Mouse (Mus musculus) lung, postnatal 10 days (tissue): Measurements from ENCODE around the gene Nhsl1.

Experiments used
- DNase-seq: peaks from one replicate; pipeline ENCODE4 v3.0.0; 2021

Nhsl1 gene

GRCm38 (mm10) chr10:18404679-18405078, 85.9 kb downstream of the Nhsl1 start:
- DNase-seq, result no peak

- DNase-seq, result peak; percentile 86
Measured at GRCm38 (mm10) chr10:18407062-18407830, 88.5 kb downstream of the Nhsl1 start.

- no peak for DNase-seq
Measured at GRCm38 (mm10) chr10:18408128-18408527, 89.3 kb downstream of the Nhsl1 start.

- no peak for DNase-seq
Measured at GRCm38 (mm10) chr10:18408635-18409034, 89.8 kb downstream of the Nhsl1 start.

GRCm38 (mm10) chr10:18409068-18409467, 90.3 kb downstream of the Nhsl1 start:
- DNase-seq, result no peak

- DNase-seq, result no peak
Measured at GRCm38 (mm10) chr10:18411266-18411665, 92.5 kb downstream of the Nhsl1 start.

GRCm38 (mm10) chr10:18415946-18416345, 97.2 kb downstream of the Nhsl1 start:
- DNase-seq, result no peak

GRCm38 (mm10) chr10:18418160-18418559, 99.4 kb downstream of the Nhsl1 start:
- DNase-seq, result no peak

GRCm38 (mm10) chr10:18419508-18419907, 100.7 kb downstream of the Nhsl1 start:
- DNase-seq, result no peak

- DNase-seq, result no peak
Measured at GRCm38 (mm10) chr10:18420259-18421000, 101.6 kb downstream of the Nhsl1 start.

GRCm38 (mm10) chr10:18422968-18423367, 104.2 kb downstream of the Nhsl1 start:
- no peak for DNase-seq

GRCm38 (mm10) chr10:18423557-18423956, 104.8 kb downstream of the Nhsl1 start:
- no peak for DNase-seq

- peak; percentile 46 for DNase-seq
Measured at GRCm38 (mm10) chr10:18427866-18428265, 109.1 kb downstream of the Nhsl1 start.

GRCm38 (mm10) chr10:18429533-18429932, 110.7 kb downstream of the Nhsl1 start:
- DNase-seq, result no peak

GRCm38 (mm10) chr10:18430141-18430540, 111.4 kb downstream of the Nhsl1 start:
- DNase-seq, result peak; percentile 22

- DNase-seq, result peak; percentile 88
Measured at GRCm38 (mm10) chr10:18430973-18431372, 112.2 kb downstream of the Nhsl1 start.

GRCm38 (mm10) chr10:18431546-18431945, 112.8 kb downstream of the Nhsl1 start:
- no peak for DNase-seq

GRCm38 (mm10) chr10:18435454-18435853, 116.7 kb downstream of the Nhsl1 start:
- DNase-seq, result no peak

- no peak for DNase-seq
Measured at GRCm38 (mm10) chr10:18435938-18436337, 117.2 kb downstream of the Nhsl1 start.

- no peak for DNase-seq
Measured at GRCm38 (mm10) chr10:18437584-18437983, 118.8 kb downstream of the Nhsl1 start.

- no peak for DNase-seq
Measured at GRCm38 (mm10) chr10:18445603-18446358, 127.0 kb downstream of the Nhsl1 start.

- DNase-seq, result peak; percentile 24
Measured at GRCm38 (mm10) chr10:18446359-18446820, 127.6 kb downstream of the Nhsl1 start.

- DNase-seq, result no peak
Measured at GRCm38 (mm10) chr10:18447299-18447698, 128.5 kb downstream of the Nhsl1 start.
